Mouse (Mus musculus) small intestine, adult 10 weeks (tissue): ENCODE measurements around the gene B3galt6. TPM values are rescaled to one million over a fixed set of nuclear protein-coding genes. Genes with fewer than 3 reads are reported as not detected.

Experiments used
- polyA plus RNA-seq: library from polyadenylated mRNA; stranded (reverse); fragments of 350-450 nt; fragmentation: Illumina TruSeq; extraction: RNeasy Lipid Tissue Mini Kit (QIAGEN cat#74804); gene quantifications from one replicate; pipeline ENCODE4 v1.2.3, GENCODE M21; 2014; ENCODE audit warnings: low replicate concordance

Gene B3galt6
- 3.5 TPM for polyA plus RNA-seq

DNA sequence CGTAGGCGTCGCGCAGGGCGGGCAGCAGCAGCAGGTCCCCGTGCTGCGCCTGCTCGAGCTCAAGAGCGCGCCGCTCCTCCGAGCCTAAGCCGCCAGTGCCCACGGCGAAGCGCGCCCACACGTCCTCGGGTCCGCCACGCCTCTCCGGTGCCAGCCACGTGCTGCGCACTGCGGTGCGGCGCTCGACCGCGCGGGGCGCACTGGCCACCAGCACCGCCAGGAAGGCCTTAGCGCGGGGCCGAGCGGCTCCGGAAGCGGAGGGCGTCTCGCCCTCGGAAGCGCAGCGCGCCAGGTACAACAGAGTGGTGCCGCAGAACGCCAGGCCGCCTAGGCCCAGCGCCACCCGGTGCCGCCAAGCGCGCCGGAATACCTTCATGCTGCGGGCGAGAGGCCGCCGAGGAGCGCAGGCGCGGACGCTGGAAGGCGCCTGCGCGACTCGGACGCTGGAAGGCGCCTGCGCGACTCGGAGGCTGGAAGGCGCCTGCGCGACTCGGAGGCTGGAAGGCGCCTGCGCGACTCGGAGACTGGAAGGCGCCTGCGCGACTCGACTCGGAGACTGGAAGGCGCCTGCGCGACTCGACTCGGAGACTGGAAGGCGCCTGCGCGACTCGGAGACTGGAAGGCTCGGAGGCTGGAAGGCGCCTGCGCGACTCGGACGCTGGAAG is at the start of gene B3galt6, which contains the start of gene Sdf4:
Gene B3galt6, minus strand, starts transcription at position 409 of the 665 bp plus-strand sequence.
Gene Sdf4, plus strand, starts transcription at position 632 of the 665 bp plus-strand sequence.

DNA sequence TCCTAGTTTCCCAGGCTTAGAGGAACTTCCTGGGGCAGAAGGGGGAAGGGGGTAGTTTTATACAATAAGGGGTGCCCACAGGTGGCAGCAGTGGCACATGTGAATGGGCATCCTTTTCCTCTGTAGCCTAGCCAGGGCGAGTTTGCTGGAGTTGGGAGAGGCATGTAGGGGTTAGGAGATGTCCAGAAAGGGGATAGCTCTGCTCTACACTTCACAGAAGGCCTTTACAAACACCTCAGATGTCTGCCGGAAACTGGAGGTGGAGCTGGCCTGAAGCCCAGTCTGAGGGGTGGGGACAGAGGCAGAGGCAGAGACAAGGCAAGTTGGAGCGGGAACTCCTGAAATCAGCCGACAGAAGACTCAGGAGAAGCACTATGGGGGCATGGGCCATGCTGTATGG is 33.6 kb upstream of the B3galt6 start, which contains the start of gene Tnfrsf18:
Gene Tnfrsf18, plus strand, starts transcription at position 152 of the 400 bp plus-strand sequence.

GRCm38 (mm10) chr4:156013637-156014036 is 21.2 kb upstream of the B3galt6 start, which contains the start of gene Tnfrsf4:
Gene Tnfrsf4, plus strand, starts transcription at chr4:156013843.

GRCm38 (mm10) chr4:155962167-155962971 is 30.1 kb downstream of the B3galt6 start, which contains the start of gene C1qtnf12:
Gene C1qtnf12, plus strand, starts transcription at chr4:155962318.

GRCm38 (mm10) chr4:155943534-155944249 is 48.8 kb downstream of the B3galt6 start, which contains the start of gene Ube2j2:
Gene Ube2j2, plus strand, starts transcription at chr4:155943831.

Other genes with a start within 250 kb of the B3galt6 start
- 3.7 TPM for gene Atad3a, start 231.6 kb downstream of the B3galt6 start, polyA plus RNA-seq
- gene Vwa1, start 218.0 kb downstream of the B3galt6 start, polyA plus RNA-seq = 4.6 TPM
- gene Tmem88b, start 206.8 kb downstream of the B3galt6 start, polyA plus RNA-seq = 6.6 TPM
- gene Ankrd65, start 202.2 kb downstream of the B3galt6 start, polyA plus RNA-seq = not detected
- gene Mrpl20, start 189.8 kb downstream of the B3galt6 start, polyA plus RNA-seq = 36.0 TPM
- 101 TPM for gene Ccnl2, start 180.2 kb downstream of the B3galt6 start, polyA plus RNA-seq
- 2.4 TPM for gene Aurkaip1, start 161.4 kb downstream of the B3galt6 start, polyA plus RNA-seq
- 22.8 TPM for gene Mxra8, start 153.0 kb downstream of the B3galt6 start, polyA plus RNA-seq
- gene Dvl1, start 145.2 kb downstream of the B3galt6 start, polyA plus RNA-seq = 2.0 TPM
- gene Tas1r3, start 129.3 kb downstream of the B3galt6 start, polyA plus RNA-seq = not detected
- 10.8 TPM for gene Cptp, start 123.2 kb downstream of the B3galt6 start, polyA plus RNA-seq
- 1.2 TPM for gene Ints11, start 123.1 kb downstream of the B3galt6 start, polyA plus RNA-seq
- 0.59 TPM for gene Pusl1, start 100.9 kb downstream of the B3galt6 start, polyA plus RNA-seq
- gene Acap3, start 100.8 kb downstream of the B3galt6 start, polyA plus RNA-seq = not detected
- gene Ube2j2, start 48.8 kb downstream of the B3galt6 start, polyA plus RNA-seq = 143 TPM
- gene C1qtnf12, start 30.3 kb downstream of the B3galt6 start, polyA plus RNA-seq = 15.7 TPM
- 126 TPM for gene Sdf4, start 223 bp upstream of the B3galt6 start, polyA plus RNA-seq
- gene Tnfrsf4, start 21.2 kb upstream of the B3galt6 start, polyA plus RNA-seq = not detected
- not detected for gene Tnfrsf18, start 33.5 kb upstream of the B3galt6 start, polyA plus RNA-seq
- gene Ttll10, start 66.8 kb upstream of the B3galt6 start, polyA plus RNA-seq = 0.59 TPM
- 1.2 TPM for gene 9430015G10Rik, start 117.3 kb upstream of the B3galt6 start, polyA plus RNA-seq
- not detected for gene Rnf223, start 137.9 kb upstream of the B3galt6 start, polyA plus RNA-seq
- gene Agrn, start 204.8 kb upstream of the B3galt6 start, polyA plus RNA-seq = 20.5 TPM
- not detected for gene Isg15, start 208.2 kb upstream of the B3galt6 start, polyA plus RNA-seq
- 0.67 TPM for gene AW011738, start 210.7 kb upstream of the B3galt6 start, polyA plus RNA-seq
- gene Perm1, start 223.2 kb upstream of the B3galt6 start, polyA plus RNA-seq = not detected
- gene Plekhn1, start 242.2 kb upstream of the B3galt6 start, polyA plus RNA-seq = 5.9 TPM
- gene Noc2l, start 243.4 kb upstream of the B3galt6 start, polyA plus RNA-seq = 2.5 TPM